8 mouse cellular contexts compared by ENCODE assay signal in genomic region chr14:54108311-54109074, GRCm38 (mm10).
DNase-seq lines count a peak whose midpoint lies in the region; ATAC-seq lines count a peak whose summit lies in the region.
"Had no signal": no experiment of that assay in that cellular context is flagged by ENCODE, and none has a peak within 500 bp of the region (broad histone marks: within the 10 kb centered on the region; RNA-seq: fewer than 3 reads in every experiment).

No protein-coding gene starts in this region.

- H3K4me3 ChIP-seq in neural tube, embryonic 11.5 days (ENCODE audit: low read depth, low read length) = no peak overlapping the region
- no peak overlapping the region for H3K4me3 ChIP-seq in kidney, embryonic 14.5 days (ENCODE audit: low read length)
- H3K4me3 ChIP-seq in midbrain, embryonic 15.5 days = no peak overlapping the region
- H3K4me3 ChIP-seq: limb, embryonic 15.5 days had no signal

- no peaks in the 10 kb centered on the region for H3K36me3 ChIP-seq in neural tube, embryonic 11.5 days (ENCODE audit: control insufficient read depth, insufficient read depth, low read length)
- no peaks in the 10 kb centered on the region for H3K36me3 ChIP-seq in kidney, embryonic 14.5 days (ENCODE audit: control insufficient read depth, insufficient read depth, low read length)
- H3K36me3 ChIP-seq in midbrain, embryonic 15.5 days (replicated peaks) = no peaks in the 10 kb centered on the region
- H3K36me3 ChIP-seq: limb, embryonic 15.5 days had no signal

- WGBS in neural tube, embryonic 11.5 days = 19% methylated on average over 9 of the region's 9 CpGs
- WGBS in kidney, embryonic 14.5 days = 14% methylated on average over 9 of the region's 9 CpGs
- 11% methylated on average over 9 of the region's 9 CpGs for WGBS in midbrain, embryonic 15.5 days

- no peak for DNase-seq in neural tube, embryonic 11.5 days (ENCODE audit: low spot score)
- no peak for DNase-seq in neural tube, embryonic 10.5 days (ENCODE audit: extremely low spot score, low spot score)
- DNase-seq in adrenal gland, postnatal 10 days = peak; percentile 84
- DNase-seq in heart, adult 8-10 months (ENCODE audit: low spot score) = peak; percentile 33
- DNase-seq in embryo, embryonic 9.5 days (ENCODE audit: extremely low spot score) = no peak

- no peaks in the 10 kb centered on the region for H3K4me1 ChIP-seq in neural tube, embryonic 11.5 days (ENCODE audit: control insufficient read depth, insufficient read depth, low read length)
- peaks cover 7% of the 10 kb centered on the region for H3K4me1 ChIP-seq in kidney, embryonic 14.5 days (ENCODE audit: control insufficient read depth, insufficient read depth, low read length)
- H3K4me1 ChIP-seq in midbrain, embryonic 15.5 days = peaks cover 13% of the 10 kb centered on the region

- H3K27me3 ChIP-seq in neural tube, embryonic 11.5 days (ENCODE audit: control insufficient read depth, insufficient read depth, low read length) = no peaks in the 10 kb centered on the region
- H3K27me3 ChIP-seq in kidney, embryonic 14.5 days (ENCODE audit: control insufficient read depth, insufficient read depth, low read length) = no peaks in the 10 kb centered on the region
- H3K27me3 ChIP-seq in midbrain, embryonic 15.5 days (replicated peaks) = no peaks in the 10 kb centered on the region
- H3K27me3 ChIP-seq: limb, embryonic 15.5 days had no signal

- 0 out of 2 replicates have a peak, but pooled peaks have one; percentile 16 for ATAC-seq in neural tube, embryonic 11.5 days (ENCODE audit: insufficient read depth, low FRiP score, low TSS enrichment)
- ATAC-seq in kidney, embryonic 14.5 days (ENCODE audit: low FRiP score, low TSS enrichment) = peak; percentile 77
- ATAC-seq in midbrain, embryonic 15.5 days (replicated peaks) = peak; percentile 88

- no peak overlapping the region for H3K9ac ChIP-seq in neural tube, embryonic 11.5 days (ENCODE audit: low read length)
- no peak overlapping the region for H3K9ac ChIP-seq in kidney, embryonic 14.5 days (ENCODE audit: low read depth, low read length)
- no peak overlapping the region for H3K9ac ChIP-seq in midbrain, embryonic 15.5 days
- H3K9ac ChIP-seq: limb, embryonic 15.5 days had no signal

- no peak overlapping the region for H3K27ac ChIP-seq in neural tube, embryonic 11.5 days (ENCODE audit: low read depth, low read length)
- H3K27ac ChIP-seq in kidney, embryonic 14.5 days (ENCODE audit: low read depth, low read length) = no peak overlapping the region; the same call in 1 of the 2 replicates
- H3K27ac ChIP-seq in midbrain, embryonic 15.5 days = peak overlapping the region; percentile 59
- H3K27ac ChIP-seq: limb, embryonic 15.5 days had no signal

- no peak overlapping the region for H3K4me2 ChIP-seq in neural tube, embryonic 11.5 days (ENCODE audit: low read depth)
- H3K4me2 ChIP-seq in kidney, embryonic 14.5 days (replicated peaks; ENCODE audit: low read depth, low read length) = no peak overlapping the region
- H3K4me2 ChIP-seq in midbrain, embryonic 15.5 days = no peak overlapping the region
- H3K4me2 ChIP-seq: limb, embryonic 15.5 days had no signal

- H3K9me3 ChIP-seq in neural tube, embryonic 11.5 days (ENCODE audit: control insufficient read depth, low read length) = no peaks in the 10 kb centered on the region
- H3K9me3 ChIP-seq in kidney, embryonic 14.5 days (ENCODE audit: control insufficient read depth, low read length) = no peaks in the 10 kb centered on the region
- no peaks in the 10 kb centered on the region for H3K9me3 ChIP-seq in midbrain, embryonic 15.5 days
- H3K9me3 ChIP-seq: limb, embryonic 15.5 days had no signal

Comparison
In these comparisons a context has a peak if more than half of its experiments do, and no peak if none do; other contexts are left out.
1. ATAC-seq: peak in every context shown above with its lines; median percentile 88 in midbrain, embryonic 15.5 days; 77 in kidney, embryonic 14.5 days; 16 in neural tube, embryonic 11.5 days.
2. DNase-seq: peak in adrenal gland, postnatal 10 days (single experiment) and heart, adult 8-10 months (single experiment); none in neural tube, embryonic 11.5 days (single experiment), neural tube, embryonic 10.5 days (single experiment) and embryo, embryonic 9.5 days (single experiment).